Mouse (Mus musculus) liver, embryonic 14.5 days (tissue): ENCODE results near the gene Rhebl1. TPM values are rescaled to one million over a fixed set of nuclear protein-coding genes. Genes with fewer than 3 reads are reported as not detected.
"Not testable (repeated sequence)": the region's sequence is repeated elsewhere in the genome, so short reads cannot be mapped to it uniquely, and the experiment has no call there.

Experiments used
- ATAC-seq: fragments of 200-750 bp; cut with Nextera tagmentation; 2 replicates; pipeline ENCODE4 v1.8.0; 2017; ENCODE audit warnings: moderate number of reproducible peaks, mild to moderate bottlenecking, moderate library complexity; ENCODE audit not compliant: insufficient read depth
- DNase-seq, 3 experiments: peaks; one replicate each; pipeline ENCODE4 v3.0.0-alpha.2; 2012 to 2013; ENCODE audit warnings: low read depth in 3 of 3, low spot score in 3 of 3
- H3K27ac ChIP-seq: fragments of 300-500 bp; sonication (generic); 2 replicates; pipeline ENCODE4 v1.5.1; 2014; ENCODE audit warnings: moderate library complexity, mild to moderate bottlenecking, control low read depth, inconsistent platforms
- H3K27me3 ChIP-seq: fragments of 300-500 bp; sonication (generic); 2 replicates; pipeline ENCODE4 v1.6.1; 2014; ENCODE audit warnings: mild to moderate bottlenecking, low read length, moderate library complexity; ENCODE audit not compliant: control insufficient read depth, insufficient read depth
- H3K36me3 ChIP-seq: fragments of 300-500 bp; sonication (generic); replicated peaks from 2 replicates; pipeline ENCODE4 v1.6.1; 2014; ENCODE audit warnings: low read depth; ENCODE audit not compliant: control insufficient read depth, insufficient read depth
- H3K4me1 ChIP-seq, 2 experiments: fragments of 200-500 bp in 1 of 2; fragments of 300-500 bp in 1 of 2; sonication (generic) in 1 of 2; replicated peaks; 2 replicates each; pipeline ENCODE4 v1.6.1; 2012 to 2014; ENCODE audit warnings: antibody characterized with exemption in 1 of 2, inconsistent platforms in 1 of 2, low read length in 1 of 2; ENCODE audit not compliant: control insufficient read depth in 2 of 2, insufficient read depth in 2 of 2
- H3K4me2 ChIP-seq: fragments of 300-500 bp; sonication (generic); 2 replicates; pipeline ENCODE4 v1.6.1; 2014; ENCODE audit warnings: low read depth, mild to moderate bottlenecking, control low read depth, moderate library complexity
- H3K4me3 ChIP-seq, 2 experiments: fragments of 200-500 bp in 1 of 2; fragments of 300-500 bp in 1 of 2; sonication (generic) in 1 of 2; 2 replicates each; pipeline ENCODE4 v1.5.1; 2012 to 2014; ENCODE audit warnings: low read depth in 2 of 2, low read length in 2 of 2, mild to moderate bottlenecking in 2 of 2, control low read depth in 1 of 2, inconsistent platforms in 1 of 2, moderate library complexity in 1 of 2; ENCODE audit not compliant: insufficient read depth in 1 of 2
- H3K9ac ChIP-seq: fragments of 300-500 bp; sonication (generic); replicated peaks from 2 replicates; pipeline ENCODE4 v1.6.1; 2014; ENCODE audit warnings: mild to moderate bottlenecking, control low read depth, moderate library complexity
- H3K9me3 ChIP-seq: fragments of 300-500 bp; sonication (generic); 2 replicates; pipeline ENCODE4 v1.6.1; 2016; ENCODE audit warnings: low read length, mixed read lengths; ENCODE audit not compliant: control insufficient read depth
- CTCF ChIP-seq: IDR thresholded peaks from 2 replicates; pipeline ENCODE4 v1.5.1; 2016; ENCODE audit warnings: antibody characterized with exemption, low read depth, control low read depth
- EP300 ChIP-seq: IDR thresholded peaks from 2 replicates; pipeline ENCODE4 v1.6.1; 2016; ENCODE audit warnings: antibody characterized with exemption, low read depth
- WGBS: fragments of 180-500 bp; shearing (Covaris S2); extraction: QIAGEN DNeasy Blood & Tissue Kit; methylation state at CpG from one replicate; pipeline ENCODE4 v1.1.7; 2014; ENCODE audit not compliant: insufficient replicate concordance; 5-methylcytosine and 5-hydroxymethylcytosine counted together
- polyA plus RNA-seq, 2 experiments: library from polyadenylated mRNA; depleted of rRNA in 1 of 2; stranded (reverse) in 1 of 2; unstranded in 1 of 2; fragments of >200 nt; fragmentation: Nextera tagmentation in 1 of 2; extraction: Ambion mirVana in 1 of 2; gene quantifications; 2 replicates each; pipeline versions ENCODE4 v1.2.1 to v1.2.3; 2012 to 2014

Gene Rhebl1
- polyA plus RNA-seq, 2 experiments, result 2.5 to 3.2 TPM

GRCm38 (mm10) chr15:98934217-98934839 lies 40.0 kb upstream of the Rhebl1 start, which contains the start of gene Tuba1b:
Gene Tuba1b (minus strand): TSS chr15:98934565.
- WGBS, result under 1% methylated on average over 58 of the region's 58 CpGs
- DNase-seq (peak; percentile 82 to 86 (median 85)), ATAC-seq (peak; percentile 94)
- Histone ChIP-seq H3K4me1 (peaks cover 8 to 11% of the 10 kb centered on the region in 2 experiments), H3K9ac (peak within 1 kb of the TSS; percentile 81), H3K27ac (peak within 1 kb of the TSS; percentile 80), H3K9me3 (no peaks in the 10 kb centered on the region), H3K27me3 (no peaks in the 10 kb centered on the region), H3K4me2 (peak within 1 kb of the TSS; percentile 100), H3K36me3 (peaks cover 19% of the 10 kb centered on the region), H3K4me3 (peak within 1 kb of the TSS; percentile 95 to 98)
- 0 out of 2 replicates have a peak, but pooled peaks have one; percentile 13 for TF ChIP-seq EP300
- TF ChIP-seq CTCF, result no peak; the same call in 1 of the 2 replicates

GRCm38 (mm10) chr15:98933833-98934216 lies 39.5 kb upstream of the Rhebl1 start:
- no peaks in the 10 kb centered on the region for H3K9me3 ChIP-seq
- TF ChIP-seq EP300 (peak; percentile 51), CTCF (no peak; the same call in 1 of the 2 replicates)
- peak; percentile 94 to 97 (median 94) for DNase-seq
- peaks cover 8 to 11% of the 10 kb centered on the region in 2 experiments for H3K4me1 ChIP-seq
- H3K4me2 ChIP-seq, result peak overlapping the region; percentile 100
- H3K27me3 ChIP-seq, result no peaks in the 10 kb centered on the region
- peak; percentile 74 for ATAC-seq
- peaks cover 19% of the 10 kb centered on the region for H3K36me3 ChIP-seq
- H3K27ac ChIP-seq, result peak overlapping the region; percentile 80
- WGBS, result under 1% methylated on average over 35 of the region's 35 CpGs
- peak overlapping the region; percentile 77 for H3K9ac ChIP-seq
- H3K4me3 ChIP-seq, result peak overlapping the region; percentile 91 to 95

GRCm38 (mm10) chr15:98933004-98933671 lies 38.8 kb upstream of the Rhebl1 start:
- H3K36me3 ChIP-seq, result peaks cover 19% of the 10 kb centered on the region
- ATAC-seq, H3K27me3 ChIP-seq, DNase-seq, H3K9me3 ChIP-seq: not testable (repeated sequence)
- 8% methylated on average over 8 of the region's 9 CpGs for WGBS
- peaks cover 11 to 12% of the 10 kb centered on the region in 2 experiments for H3K4me1 ChIP-seq
- peak overlapping the region; percentile 91 to 95 for H3K4me3 ChIP-seq
- peak overlapping the region; percentile 100 for H3K4me2 ChIP-seq
- peak overlapping the region; percentile 80 for H3K27ac ChIP-seq
- peak overlapping the region; percentile 77 for H3K9ac ChIP-seq

GRCm38 (mm10) chr15:98930998-98931397 lies 36.7 kb upstream of the Rhebl1 start:
- Histone ChIP-seq H3K9ac (no peak overlapping the region), H3K4me3 (no peak overlapping the region), H3K36me3 (peaks cover 19% of the 10 kb centered on the region), H3K27me3 (no peaks in the 10 kb centered on the region), H3K4me2 (no peak overlapping the region; the same call in 1 of the 2 replicates), H3K4me1 (peaks cover 11 to 12% of the 10 kb centered on the region in 2 experiments), H3K27ac (no peak overlapping the region; the same call in 1 of the 2 replicates), H3K9me3 (no peaks in the 10 kb centered on the region)
- ATAC-seq (no peak), DNase-seq (no peak)
- 77% methylated on average over 3 of the region's 3 CpGs for WGBS
- no peak for TF ChIP-seq EP300
- no peak for TF ChIP-seq CTCF

- H3K4me3 ChIP-seq, result no peak overlapping the region
- TF ChIP-seq CTCF (no peak), EP300 (no peak)
- H3K9ac ChIP-seq, result no peak overlapping the region
- peaks cover 19% of the 10 kb centered on the region for H3K36me3 ChIP-seq
- peaks cover 3 to 4% of the 10 kb centered on the region in 2 experiments; a peak in 3 of 4 replicates for H3K4me1 ChIP-seq
- DNase-seq (no peak), ATAC-seq (no peak)
- no peak overlapping the region for H3K4me2 ChIP-seq
- no peaks in the 10 kb centered on the region for H3K9me3 ChIP-seq
- no peaks in the 10 kb centered on the region for H3K27me3 ChIP-seq
- WGBS, result 35% methylated on average over 8 of the region's 8 CpGs
- H3K27ac ChIP-seq, result no peak overlapping the region; the same call in 1 of the 2 replicates
Observed at GRCm38 (mm10) chr15:98930017-98930734, 35.8 kb upstream of the Rhebl1 start.
